In genomic region chr16:46605001-46605878, GRCm38 (mm10) we compare ENCODE assay signal across 18 mouse cellular contexts.
DNase-seq lines count a peak whose midpoint lies in the region; ATAC-seq lines count a peak whose summit lies in the region.
"Had no signal": no experiment of that assay in that cellular context is flagged by ENCODE, and none has a peak within 500 bp of the region (broad histone marks: within the 10 kb centered on the region; RNA-seq: fewer than 3 reads in every experiment).

No protein-coding gene starts in this region.

- H3K4me3 ChIP-seq in hindbrain, embryonic 11.5 days (ENCODE audit: low read depth, low read length): no peak overlapping the region
- H3K4me3 ChIP-seq in hindbrain, embryonic 10.5 days: no peak overlapping the region
- no peak overlapping the region for H3K4me3 ChIP-seq in neural tube, embryonic 14.5 days (ENCODE audit: low read depth, low read length)
- no peak overlapping the region for H3K4me3 ChIP-seq in hindbrain, embryonic 15.5 days
- H3K4me3 ChIP-seq: limb, embryonic 15.5 days; lung, embryonic 15.5 days; neural tube, embryonic 13.5 days had no signal

- no peaks in the 10 kb centered on the region for H3K36me3 ChIP-seq in hindbrain, embryonic 11.5 days (ENCODE audit: control insufficient read depth, insufficient read depth, low read length)
- H3K36me3 ChIP-seq in hindbrain, embryonic 10.5 days: no peaks in the 10 kb centered on the region
- no peaks in the 10 kb centered on the region for H3K36me3 ChIP-seq in neural tube, embryonic 14.5 days (ENCODE audit: control insufficient read depth, insufficient read depth, low read length)
- H3K36me3 ChIP-seq in hindbrain, embryonic 15.5 days: no peaks in the 10 kb centered on the region
- H3K36me3 ChIP-seq: G1E; limb, embryonic 15.5 days; lung, embryonic 15.5 days; neural tube, embryonic 13.5 days had no signal

- 46% methylated on average over 11 of the region's 11 CpGs for WGBS in hindbrain, embryonic 11.5 days
- 63% methylated on average over 11 of the region's 11 CpGs for WGBS in hindbrain, embryonic 10.5 days
- 44% methylated on average over 11 of the region's 11 CpGs for WGBS in neural tube, embryonic 14.5 days
- WGBS in hindbrain, embryonic 15.5 days: 37% methylated on average over 11 of the region's 11 CpGs

- ATAC-seq in hindbrain, embryonic 11.5 days (ENCODE audit: low FRiP score): peak; percentile 56
- peak; percentile 31; the same call in 1 of the 2 replicates for ATAC-seq in neural tube, embryonic 14.5 days (ENCODE audit: low read depth)
- ATAC-seq in hindbrain, embryonic 15.5 days (ENCODE audit: low FRiP score, low read depth): no peak
- ATAC-seq in monocyte, adult 5-6 weeks (replicated peaks; ENCODE audit: insufficient number of reproducible peaks, low FRiP score, low TSS enrichment, poor library complexity, severe bottlenecking): no peak
- ATAC-seq: activated CD4-positive, CD25-positive, alpha-beta regulatory T cell, adult 4 months; intestine, postnatal 0 days had no signal

- no peaks in the 10 kb centered on the region for H3K27me3 ChIP-seq in hindbrain, embryonic 11.5 days (ENCODE audit: control insufficient read depth, insufficient read depth, low read length)
- H3K27me3 ChIP-seq in hindbrain, embryonic 10.5 days (ENCODE audit: insufficient read depth, poor library complexity, severe bottlenecking): no peaks in the 10 kb centered on the region
- no peaks in the 10 kb centered on the region for H3K27me3 ChIP-seq in neural tube, embryonic 14.5 days (ENCODE audit: control insufficient read depth, insufficient read depth, low read length)
- no peaks in the 10 kb centered on the region for H3K27me3 ChIP-seq in hindbrain, embryonic 15.5 days
- H3K27me3 ChIP-seq: limb, embryonic 15.5 days; lung, embryonic 15.5 days; neural tube, embryonic 13.5 days had no signal

- peak overlapping the region; percentile 47; the same call in 1 of the 2 replicates for H3K27ac ChIP-seq in hindbrain, embryonic 11.5 days (ENCODE audit: low read depth, low read length)
- H3K27ac ChIP-seq in hindbrain, embryonic 10.5 days: no peak overlapping the region
- H3K27ac ChIP-seq in neural tube, embryonic 14.5 days (ENCODE audit: low read depth, low read length): no peak overlapping the region
- H3K27ac ChIP-seq in hindbrain, embryonic 15.5 days (replicated peaks): no peak overlapping the region
- H3K27ac ChIP-seq: limb, embryonic 15.5 days; lung, embryonic 15.5 days; macrophage; neural tube, embryonic 13.5 days had no signal

- no peaks in the 10 kb centered on the region for H3K9me3 ChIP-seq in hindbrain, embryonic 11.5 days (ENCODE audit: control insufficient read depth, low read length)
- H3K9me3 ChIP-seq in hindbrain, embryonic 10.5 days: no peaks in the 10 kb centered on the region
- H3K9me3 ChIP-seq in neural tube, embryonic 14.5 days (ENCODE audit: control insufficient read depth, low read length): no peaks in the 10 kb centered on the region
- H3K9me3 ChIP-seq in hindbrain, embryonic 15.5 days: no peaks in the 10 kb centered on the region
- H3K9me3 ChIP-seq: G1E; limb, embryonic 15.5 days; lung, embryonic 15.5 days; neural tube, embryonic 13.5 days had no signal

- H3K4me2 ChIP-seq in hindbrain, embryonic 11.5 days (replicated peaks; ENCODE audit: low read depth, low read length): 0 out of 2 replicates have a peak overlapping the region, but pooled peaks have one; percentile 11
- no peak overlapping the region for H3K4me2 ChIP-seq in neural tube, embryonic 14.5 days (ENCODE audit: low read depth, low read length)
- H3K4me2 ChIP-seq in hindbrain, embryonic 15.5 days: peak overlapping the region; percentile 31; the same call in 1 of the 2 replicates
- H3K4me2 ChIP-seq: limb, embryonic 15.5 days; lung, embryonic 15.5 days; neural tube, embryonic 13.5 days had no signal

- H3K4me1 ChIP-seq in hindbrain, embryonic 11.5 days (replicated peaks; ENCODE audit: control insufficient read depth, insufficient read depth, low read length): no peaks in the 10 kb centered on the region
- H3K4me1 ChIP-seq in hindbrain, embryonic 10.5 days (replicated peaks): peaks cover 12% of the 10 kb centered on the region; the same call in 1 of the 2 replicates
- no peaks in the 10 kb centered on the region for H3K4me1 ChIP-seq in neural tube, embryonic 14.5 days (ENCODE audit: control insufficient read depth, insufficient read depth, low read length)
- 0 out of 2 replicates have a peak, but pooled peaks cover 4% of the 10 kb centered on the region for H3K4me1 ChIP-seq in hindbrain, embryonic 15.5 days (replicated peaks)
- H3K4me1 ChIP-seq: limb, embryonic 15.5 days; lung, embryonic 15.5 days had no signal

- no peak overlapping the region for H3K9ac ChIP-seq in hindbrain, embryonic 11.5 days (ENCODE audit: low read depth, low read length)
- H3K9ac ChIP-seq in neural tube, embryonic 14.5 days (replicated peaks; ENCODE audit: low read depth, low read length): no peak overlapping the region
- no peak overlapping the region for H3K9ac ChIP-seq in hindbrain, embryonic 15.5 days
- H3K9ac ChIP-seq: limb, embryonic 15.5 days; lung, embryonic 15.5 days; neural tube, embryonic 13.5 days had no signal

- DNase-seq in hindbrain, embryonic 11.5 days (ENCODE audit: low spot score): peak; percentile 8
- no peak for DNase-seq in hindbrain, embryonic 10.5 days (ENCODE audit: low spot score)
- DNase-seq in neural tube, embryonic 10.5 days (ENCODE audit: extremely low spot score, low spot score): no peak
- DNase-seq in left cerebral cortex, adult 8-10 months (ENCODE audit: low spot score in 2 of 2): no peak
- DNase-seq: adrenal gland, postnatal 36 days; cerebellum, adult 8-10 months; right cerebral cortex, postnatal 25 days; thymus, postnatal 36 days had no signal

Comparison
In these comparisons a context has a peak if more than half of its experiments do, and no peak if none do; other contexts are left out.
1. ATAC-seq: peak in hindbrain, embryonic 11.5 days (single experiment) and neural tube, embryonic 14.5 days (single experiment); none in hindbrain, embryonic 15.5 days (single experiment) and monocyte, adult 5-6 weeks (single experiment).